Mouse (Mus musculus) macrophage (primary cell): ENCODE measurements around the gene Samd13. TPM values are rescaled to one million over a fixed set of nuclear protein-coding genes. Genes with fewer than 3 reads are reported as not detected.

Source experiments
- polyA plus RNA-seq: library from polyadenylated mRNA; stranded (reverse); fragments of 250-400 nt; gene quantifications from 3 replicates; pipeline ENCODE4 v1.2.4, GENCODE M21; 2018; ENCODE audit warnings: inconsistent platforms

Gene Samd13
- polyA plus RNA-seq, 1 experiment from 2014 or later, result not detected

Other genes starting within 250 kb of the Samd13 start
- 10.8 to 21.2 TPM (median 16.7 TPM) in 3 replicates for gene Ctbs, start 235.8 kb downstream of the Samd13 start, polyA plus RNA-seq
- 1.1 to 3.2 TPM (median 2.2 TPM) in 3 replicates for gene Spata1, start 185.8 kb downstream of the Samd13 start, polyA plus RNA-seq
- gene Gng5, start 185.8 kb downstream of the Samd13 start, polyA plus RNA-seq, result 567 to 673 TPM (median 599 TPM) in 3 replicates
- 29.4 to 58.0 TPM (median 35.8 TPM) in 3 replicates for gene Rpf1, start 164.2 kb downstream of the Samd13 start, polyA plus RNA-seq
- gene Uox, start 115.2 kb downstream of the Samd13 start, polyA plus RNA-seq, result not detected in 3 replicates
- not detected in 3 replicates for gene Dnase2b, start 70.0 kb downstream of the Samd13 start, polyA plus RNA-seq
- not detected in 3 replicates for gene 4930503B20Rik, start 34.3 kb downstream of the Samd13 start, polyA plus RNA-seq
- 105 to 179 TPM (median 113 TPM) in 3 replicates for gene Prkacb, start 127.4 kb upstream of the Samd13 start, polyA plus RNA-seq
- not detected in 3 replicates for gene Ttll7, start 166.8 kb upstream of the Samd13 start, polyA plus RNA-seq